Mouse (Mus musculus) ES-CJ7 (cell line): ENCODE measurements around the gene Dock8.

Experiments used
- DNase-seq: peaks from one replicate; pipeline ENCODE4 v3.0.0; 2011; ENCODE audit warnings: low read depth, low spot score

Gene Dock8

GRCm38 (mm10) chr19:25251610-25252140 lies 252.3 kb downstream of the Dock8 start:
- no peak for DNase-seq
